ENCODE assay signal across 21 mouse cellular contexts in genomic region chr1:171957411-171957810, GRCm38 (mm10). TPM values are rescaled to one million over a fixed set of nuclear protein-coding genes. Genes with fewer than 3 reads are reported as not detected.
DNase-seq lines count a peak whose midpoint lies in the region; ATAC-seq and TF ChIP-seq lines count a peak whose summit lies in the region.
"Had no signal": no experiment of that assay in that cellular context is flagged by ENCODE, and none has a peak within 500 bp of the region (broad histone marks: within the 10 kb centered on the region; RNA-seq: fewer than 3 reads in every experiment).

No protein-coding gene starts in this region.

- H3K9me3 ChIP-seq in CH12.LX (replicated peaks; ENCODE audit: low read length) = peaks cover 2% of the 10 kb centered on the region
- no peaks in the 10 kb centered on the region for H3K9me3 ChIP-seq in hindbrain, embryonic 11.5 days (ENCODE audit: control insufficient read depth, low read length)
- H3K9me3 ChIP-seq: embryonic facial prominence, embryonic 13.5 days; neural tube, embryonic 13.5 days had no signal

- in situ Hi-C loops in CH12.LX (cut with MboI; ENCODE audit: low pct_ligation_motif_present, low pct_unique_long_range_greater_than_20kb, low sequenced_read_pairs) = no loop called here

- H3K4me3 ChIP-seq in liver, adult 2 months (ENCODE audit: insufficient read depth, low read depth, low read length) = no peak overlapping the region
- no peak overlapping the region for H3K4me3 ChIP-seq in CH12.LX (replicated peaks in 1 of 3; ENCODE audit: low read depth in 2 of 3, low read length in 2 of 3, poor library complexity in 1 of 3)
- H3K4me3 ChIP-seq in hindbrain, embryonic 11.5 days (ENCODE audit: low read depth, low read length) = no peak overlapping the region
- H3K4me3 ChIP-seq: embryonic facial prominence, embryonic 13.5 days; neural tube, embryonic 13.5 days had no signal

- TF ChIP-seq POLR2A in liver, adult 2 months (IDR thresholded peaks at IDR 0.05; ENCODE audit: extremely low read depth, insufficient read depth, low read length) = no peak
- TF ChIP-seq POLR2A in CH12.LX (IDR thresholded peaks at IDR 0.05; ENCODE audit: low read depth, low read length) = no peak

- WGBS in liver, adult 2 months = 69% methylated on average over 2 of the region's 2 CpGs
- WGBS in hindbrain, embryonic 11.5 days = 74% methylated on average over 2 of the region's 2 CpGs

- no peak overlapping the region for H3K9ac ChIP-seq in liver, adult 2 months (ENCODE audit: low read depth, low read length)
- H3K9ac ChIP-seq in CH12.LX (ENCODE audit: insufficient read depth, low read depth) = no peak overlapping the region
- H3K9ac ChIP-seq in hindbrain, embryonic 11.5 days (ENCODE audit: low read depth, low read length) = no peak overlapping the region
- H3K9ac ChIP-seq: embryonic facial prominence, embryonic 13.5 days; forebrain, postnatal 0 days; hindbrain, embryonic 14.5 days; neural tube, embryonic 13.5 days had no signal

- peak; percentile 40 for DNase-seq in liver, adult 2 months (ENCODE audit: extremely low read depth, low read depth, low spot score)
- DNase-seq in liver = no peak
- no peak for DNase-seq in CH12.LX (ENCODE audit: extremely low read depth)
- DNase-seq in hindbrain, embryonic 11.5 days (ENCODE audit: low spot score) = no peak
- DNase-seq in left cerebral cortex, adult 8-10 months (ENCODE audit: low spot score in 2 of 2) = no peak
- DNase-seq: adrenal gland, adult 8-10 months; cerebellum, adult 8-10 months; forebrain, postnatal 0 days; kidney, adult 11 months; kidney, postnatal 25 days; lung, adult 2 months; right cerebral cortex, postnatal 25 days had no signal

- H3K4me2 ChIP-seq in CH12.LX (ENCODE audit: insufficient read depth, low read depth, poor library complexity, severe bottlenecking) = peak overlapping the region; percentile 67
- H3K4me2 ChIP-seq in hindbrain, embryonic 11.5 days (replicated peaks; ENCODE audit: low read depth, low read length) = no peak overlapping the region
- H3K4me2 ChIP-seq: embryonic facial prominence, embryonic 13.5 days; hindbrain, embryonic 14.5 days; liver, embryonic 11.5 days; neural tube, embryonic 13.5 days had no signal

- no peaks in the 10 kb centered on the region for H3K27me3 ChIP-seq in liver, adult 2 months (ENCODE audit: control insufficient read depth, insufficient read depth, low read length)
- H3K27me3 ChIP-seq in CH12.LX (replicated peaks) = no peaks in the 10 kb centered on the region
- H3K27me3 ChIP-seq in hindbrain, embryonic 11.5 days (ENCODE audit: control insufficient read depth, insufficient read depth, low read length) = no peaks in the 10 kb centered on the region
- H3K27me3 ChIP-seq: embryonic facial prominence, embryonic 13.5 days; neural tube, embryonic 13.5 days had no signal

- TF ChIP-seq EP300 in CH12.LX (IDR thresholded peaks at IDR 0.05; ENCODE audit: low read length) = 0 out of 2 replicates have a peak, but pooled peaks have one; percentile 41

- dilution Hi-C loops in CH12.LX (cut with MboI; ENCODE audit: extremely low pct_ligation_motif_present, extremely low pct_unique_long_range_greater_than_20kb, low sequenced_read_pairs) = no loop called here

- no peak for TF ChIP-seq CTCF in liver, adult 2 months (IDR thresholded peaks at IDR 0.05; ENCODE audit: low read depth, low read length)
- TF ChIP-seq CTCF in CH12.LX (conservative IDR thresholded peaks at IDR 0.05 in 1 of 2, IDR thresholded peaks at IDR 0.05 in 1 of 2; ENCODE audit: low read depth in 2 of 2, low read length in 2 of 2) = no peak

- TF ChIP-seq RAD21 in CH12.LX (IDR thresholded peaks at IDR 0.05; ENCODE audit: low read depth, low read length) = no peak

- H3K4me1 ChIP-seq in liver, adult 2 months (ENCODE audit: control insufficient read depth, insufficient read depth, low read length) = no peaks in the 10 kb centered on the region
- H3K4me1 ChIP-seq in CH12.LX (ENCODE audit: control insufficient read depth in 1 of 2, insufficient read depth in 2 of 2) = peaks cover 17 to 35% of the 10 kb centered on the region in 2 experiments; a peak in 3 of 4 replicates
- H3K4me1 ChIP-seq in hindbrain, embryonic 11.5 days (replicated peaks; ENCODE audit: control insufficient read depth, insufficient read depth, low read length) = no peaks in the 10 kb centered on the region
- H3K4me1 ChIP-seq: embryonic facial prominence, embryonic 13.5 days; neural tube, embryonic 13.5 days had no signal

- peak; percentile 96 for ATAC-seq in granulocyte monocyte progenitor cell, adult 5-6 weeks (replicated peaks; ENCODE audit: poor library complexity, severe bottlenecking)
- ATAC-seq in monocyte, adult 5-6 weeks (replicated peaks; ENCODE audit: insufficient number of reproducible peaks, low FRiP score, low TSS enrichment, poor library complexity, severe bottlenecking) = 0 out of 2 replicates have a peak, but pooled peaks have one; percentile 27
- ATAC-seq in hindbrain, embryonic 11.5 days (ENCODE audit: low FRiP score) = no peak
- ATAC-seq: forebrain, postnatal 0 days had no signal

- no peak overlapping the region for H3K27ac ChIP-seq in liver, adult 2 months (replicated peaks; ENCODE audit: insufficient read depth, low read depth, low read length)
- H3K27ac ChIP-seq in CH12.LX (ENCODE audit: insufficient read depth, low read depth) = no peak overlapping the region
- H3K27ac ChIP-seq in hindbrain, embryonic 11.5 days (ENCODE audit: low read depth, low read length) = no peak overlapping the region
- H3K27ac ChIP-seq: embryonic facial prominence, embryonic 13.5 days; hindbrain, embryonic 14.5 days; neural tube, embryonic 13.5 days had no signal

- H3K79me2 ChIP-seq in liver, adult 2 months (ENCODE audit: control insufficient read depth, insufficient read depth, low read length) = no peaks in the 10 kb centered on the region
- H3K79me2 ChIP-seq in CH12.LX (replicated peaks; ENCODE audit: control insufficient read depth, extremely low read depth, insufficient read depth, poor library complexity, severe bottlenecking) = no peaks in the 10 kb centered on the region

- H3K36me3 ChIP-seq in liver, adult 2 months (ENCODE audit: control insufficient read depth, insufficient read depth, low read length) = no peaks in the 10 kb centered on the region
- H3K36me3 ChIP-seq in CH12.LX (replicated peaks in 1 of 2; ENCODE audit: control insufficient read depth in 1 of 2, insufficient read depth in 1 of 2, low read length in 1 of 2) = peaks cover 0 to 2% of the 10 kb centered on the region in 2 experiments
- H3K36me3 ChIP-seq in hindbrain, embryonic 11.5 days (ENCODE audit: control insufficient read depth, insufficient read depth, low read length) = no peaks in the 10 kb centered on the region
- H3K36me3 ChIP-seq: embryonic facial prominence, embryonic 13.5 days; neural tube, embryonic 13.5 days had no signal

TF ChIP-seq in CH12.LX, 34 proteins besides CTCF, POLR2A, EP300 and RAD21:
- TF ChIP-seq RCOR1 (conservative IDR thresholded peaks at IDR 0.05; ENCODE audit: low read depth, low read length) = no peak
- no peak for TF ChIP-seq UBTF (IDR thresholded peaks at IDR 0.05; ENCODE audit: low read depth, low read length)
- TF ChIP-seq BHLHE40 (IDR thresholded peaks at IDR 0.05; ENCODE audit: low read depth, low read length) = no peak
- TF ChIP-seq NRF1 (IDR thresholded peaks at IDR 0.05; ENCODE audit: low read depth, low read length) = no peak
- peak; percentile 34; the same call in 1 of the 2 replicates for TF ChIP-seq MAX (IDR thresholded peaks at IDR 0.05; ENCODE audit: low read length)
- TF ChIP-seq USF1 (IDR thresholded peaks at IDR 0.05; ENCODE audit: low read depth, low read length) = no peak
- no peak for TF ChIP-seq ZC3H11A (IDR thresholded peaks at IDR 0.05; ENCODE audit: low read depth, low read length)
- no peak for TF ChIP-seq HCFC1 (IDR thresholded peaks at IDR 0.05; ENCODE audit: low read depth, low read length)
- peak; percentile 95 for TF ChIP-seq MAFK (IDR thresholded peaks at IDR 0.05; ENCODE audit: insufficient replicate concordance, low read length)
- peak; percentile 74; the same call in 1 of the 2 replicates for TF ChIP-seq MYC (IDR thresholded peaks at IDR 0.05; ENCODE audit: low read depth, low read length)
- no peak for TF ChIP-seq JUND (conservative IDR thresholded peaks at IDR 0.05; ENCODE audit: low read depth, low read length)

RNA-seq across cellular contexts. Expression of gene Slamf6, which starts 40.1 kb away (rescaled TPM):
- total RNA-seq in liver, adult 2 months (2014; rRNA removed) = 0.46 and 1.5 TPM in 2 replicates
- polyA plus RNA-seq in liver, adult 2 months (2012; rRNA removed) = 0.16 and 0.29 TPM in 2 replicates
- total RNA-seq in CH12.LX (2012; rRNA removed) (50.9 and 75.8 TPM in 2 replicates), CH12.LX (2014; rRNA removed) (172 and 180 TPM in 2 replicates)
- polyA plus RNA-seq in CH12.LX (2012; ENCODE audit: insufficient read length, low read depth) = 124 and 127 TPM in 2 replicates
- total RNA-seq in granulocyte monocyte progenitor cell, adult 5-6 weeks (2014; fragmentation: Nextera tagmentation) = 1.9 and 4.8 TPM in 2 replicates
- total RNA-seq in granulocyte monocyte progenitor cell, adult 5-6 weeks (2017) = 1.4 and 4.7 TPM in 2 replicates
- 9.1 to 21.9 TPM (median 19.7 TPM) in 3 replicates for total RNA-seq in monocyte, adult 5-6 weeks (2017)
- 0.11 TPM in 1 of 2 replicates, not detected in the other for polyA plus RNA-seq in hindbrain, embryonic 11.5 days (2014; fragmentation: Nextera tagmentation; extraction: Ambion mirVana)
- 1 to 10 TPM in 1 of 4 experiments, under 1 TPM in 1, not detected in 2; 0.68 to 2.0 TPM for total RNA-seq in left cerebral cortex, adult 8-10 months (2022)
- total RNA-seq: forebrain, postnatal 0 days; gastrocnemius, adult 18-20 months had no signal
- polyA plus RNA-seq: C2C12; liver, embryonic 11.5 days; testis, adult 2 months had no signal
